Mouse (Mus musculus): Measurements from ENCODE around the gene Adamtsl5.

Adamtsl5 gene

GRCm38 (mm10) chr10:80348244-80348781 is at the start of gene Adamtsl5:
Gene Adamtsl5, minus strand, starts transcription at chr10:80348412.
- in situ Hi-C loops (cut with MboI, MseI), result no loop called here

- in situ Hi-C loops (cut with MboI, MseI), result no loop called here
Observed at GRCm38 (mm10) chr10:80397524-80398173, 49.4 kb upstream of the Adamtsl5 start.

- in situ Hi-C loops (cut with MboI, MseI), result no loop called here
Observed at GRCm38 (mm10) chr10:80396822-80397523, 48.8 kb upstream of the Adamtsl5 start.

- in situ Hi-C loops (cut with MboI, MseI), result no loop called here
Observed at GRCm38 (mm10) chr10:80395025-80395627, 46.9 kb upstream of the Adamtsl5 start.

- in situ Hi-C loops (cut with MboI, MseI), result no loop called here
Observed at GRCm38 (mm10) chr10:80392687-80393086, 44.5 kb upstream of the Adamtsl5 start.

- in situ Hi-C loops (cut with MboI, MseI), result no loop called here
Observed at GRCm38 (mm10) chr10:80390697-80391096, 42.5 kb upstream of the Adamtsl5 start.

- in situ Hi-C loops (cut with MboI, MseI), result no loop called here
Observed at GRCm38 (mm10) chr10:80389185-80389708, 41.0 kb upstream of the Adamtsl5 start.

GRCm38 (mm10) chr10:80388731-80389130 is 40.5 kb upstream of the Adamtsl5 start:
- in situ Hi-C loops (cut with MboI, MseI), result no loop called here

GRCm38 (mm10) chr10:80387522-80387959 is 39.3 kb upstream of the Adamtsl5 start, which contains the start of gene Mex3d:
Gene Mex3d, minus strand, starts transcription at chr10:80387659.
- in situ Hi-C loops (cut with MboI, MseI), result no loop called here

- in situ Hi-C loops (cut with MboI, MseI), result no loop called here
Observed at GRCm38 (mm10) chr10:80386735-80387471, 38.7 kb upstream of the Adamtsl5 start.

GRCm38 (mm10) chr10:80385811-80386734 is 37.9 kb upstream of the Adamtsl5 start:
- in situ Hi-C loops (cut with MboI, MseI), result no loop called here

- in situ Hi-C loops (cut with MboI, MseI), result no loop called here
Observed at GRCm38 (mm10) chr10:80385310-80385709, 37.1 kb upstream of the Adamtsl5 start.

- in situ Hi-C loops (cut with MboI, MseI), result no loop called here
Observed at GRCm38 (mm10) chr10:80384709-80385108, 36.5 kb upstream of the Adamtsl5 start.

- in situ Hi-C loops (cut with MboI, MseI), result no loop called here
Observed at GRCm38 (mm10) chr10:80384115-80384639, 36.0 kb upstream of the Adamtsl5 start.

GRCm38 (mm10) chr10:80383431-80383830 is 35.2 kb upstream of the Adamtsl5 start:
- in situ Hi-C loops (cut with MboI, MseI), result no loop called here

- in situ Hi-C loops (cut with MboI, MseI), result no loop called here
Observed at GRCm38 (mm10) chr10:80382641-80383365, 34.6 kb upstream of the Adamtsl5 start.

- in situ Hi-C loops (cut with MboI, MseI), result no loop called here
Observed at GRCm38 (mm10) chr10:80377716-80378115, 29.5 kb upstream of the Adamtsl5 start.

- in situ Hi-C loops (cut with MboI, MseI), result no loop called here
Observed at GRCm38 (mm10) chr10:80376160-80376559, 27.9 kb upstream of the Adamtsl5 start.

- in situ Hi-C loops (cut with MboI, MseI), result no loop called here
Observed at GRCm38 (mm10) chr10:80374063-80374462, 25.9 kb upstream of the Adamtsl5 start.
